ENCODE assay signal across 10 mouse cellular contexts in the genomic region with DNA sequence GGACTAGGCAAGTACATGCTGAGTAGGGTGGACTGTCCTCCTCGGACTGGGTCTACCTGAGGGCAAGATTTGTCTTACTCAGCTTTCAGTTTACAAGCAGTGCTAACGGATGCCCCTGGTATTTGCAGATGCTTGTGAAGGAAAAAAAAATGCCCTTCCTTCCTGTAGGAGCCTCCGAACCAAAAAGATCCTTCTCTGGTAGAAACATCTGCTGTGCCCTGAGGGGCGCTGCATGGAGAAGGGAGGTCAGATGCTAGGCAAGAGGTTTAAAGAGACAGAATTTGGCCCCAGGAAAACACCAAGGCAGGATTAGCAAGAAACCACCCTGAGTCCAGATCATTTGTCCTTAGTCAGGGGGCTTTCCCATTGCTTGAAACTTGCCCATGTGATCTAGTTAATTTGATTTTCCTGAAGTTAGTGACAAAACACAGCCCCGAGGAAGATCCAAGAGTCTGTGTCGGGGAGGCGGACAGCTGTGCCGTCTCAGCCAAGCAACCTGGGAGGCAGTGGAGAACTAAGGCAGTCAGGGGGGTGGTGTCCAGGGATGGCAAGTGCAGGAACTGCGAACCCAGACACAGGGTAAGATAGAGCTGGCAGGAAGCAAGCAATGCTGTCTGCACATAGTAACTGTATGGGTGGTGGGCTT. TPM values are rescaled to one million over a fixed set of nuclear protein-coding genes. Genes with fewer than 3 reads are reported as not detected.
DNase-seq lines count a peak whose midpoint lies in the region; ATAC-seq and TF ChIP-seq lines count a peak whose summit lies in the region.
"Had no signal": no experiment of that assay in that cellular context is flagged by ENCODE, and none has a peak within 500 bp of the region (broad histone marks: within the 10 kb centered on the region; RNA-seq: fewer than 3 reads in every experiment).

No protein-coding gene starts in this region.

- H3K4me3 ChIP-seq in heart, embryonic 12.5 days, result no peak overlapping the region
- no peak overlapping the region for H3K4me3 ChIP-seq in testis, adult 2 months (ENCODE audit: control insufficient read depth, low read depth, low read length)
- H3K4me3 ChIP-seq in intestine, postnatal 0 days (ENCODE audit: low read depth, low read length), result no peak overlapping the region
- H3K4me3 ChIP-seq in stomach, embryonic 15.5 days (replicated peaks), result no peak overlapping the region
- H3K4me3 ChIP-seq: limb, embryonic 12.5 days had no signal

- no peaks in the 10 kb centered on the region for H3K9me3 ChIP-seq in heart, embryonic 12.5 days (replicated peaks)
- no peaks in the 10 kb centered on the region for H3K9me3 ChIP-seq in intestine, postnatal 0 days (ENCODE audit: control insufficient read depth)
- no peaks in the 10 kb centered on the region for H3K9me3 ChIP-seq in stomach, embryonic 15.5 days
- H3K9me3 ChIP-seq: limb, embryonic 12.5 days had no signal

- H3K9ac ChIP-seq in heart, embryonic 12.5 days, result peak overlapping the region; percentile 13; the same call in 1 of the 2 replicates
- peak overlapping the region; percentile 17; the same call in 1 of the 2 replicates for H3K9ac ChIP-seq in intestine, postnatal 0 days (ENCODE audit: low read depth, low read length)
- H3K9ac ChIP-seq in stomach, embryonic 15.5 days, result no peak overlapping the region
- H3K9ac ChIP-seq: limb, embryonic 12.5 days had no signal

- no peak for TF ChIP-seq CTCF in testis, adult 2 months (IDR thresholded peaks at IDR 0.05; ENCODE audit: control insufficient read depth, insufficient read depth, insufficient replicate concordance, low read depth, low read length)
- TF ChIP-seq CTCF in intestine, postnatal 0 days (IDR thresholded peaks at IDR 0.05; ENCODE audit: low read depth), result no peak

- H3K27me3 ChIP-seq in heart, embryonic 12.5 days (replicated peaks), result no peaks in the 10 kb centered on the region
- no peaks in the 10 kb centered on the region for H3K27me3 ChIP-seq in testis, adult 2 months (ENCODE audit: control insufficient read depth, insufficient read depth, low read length)
- H3K27me3 ChIP-seq in intestine, postnatal 0 days (replicated peaks; ENCODE audit: control insufficient read depth, insufficient read depth, low read length), result no peaks in the 10 kb centered on the region
- no peaks in the 10 kb centered on the region for H3K27me3 ChIP-seq in stomach, embryonic 15.5 days (replicated peaks)
- H3K27me3 ChIP-seq: limb, embryonic 12.5 days had no signal

- no peak overlapping the region; the same call in 1 of the 2 replicates for H3K27ac ChIP-seq in heart, embryonic 12.5 days (ENCODE audit: poor library complexity, severe bottlenecking)
- H3K27ac ChIP-seq in testis, adult 2 months (ENCODE audit: control insufficient read depth, insufficient read depth, low read depth, low read length), result peak overlapping the region; percentile 61
- H3K27ac ChIP-seq in intestine, postnatal 0 days (ENCODE audit: low read depth, low read length), result no peak overlapping the region
- H3K27ac ChIP-seq in stomach, embryonic 15.5 days, result peak overlapping the region; percentile 61; the same call in 1 of the 2 replicates
- H3K27ac ChIP-seq: limb, embryonic 12.5 days had no signal

- no peak for ATAC-seq in heart, embryonic 12.5 days (ENCODE audit: insufficient number of reproducible peaks, low FRiP score)
- ATAC-seq in intestine, postnatal 0 days, result no peak
- ATAC-seq in stomach, embryonic 15.5 days (ENCODE audit: insufficient read depth, low FRiP score, low read depth), result no peak

- H3K36me3 ChIP-seq in heart, embryonic 12.5 days, result no peaks in the 10 kb centered on the region
- H3K36me3 ChIP-seq in testis, adult 2 months (ENCODE audit: control insufficient read depth, insufficient read depth, low read length), result no peaks in the 10 kb centered on the region
- no peaks in the 10 kb centered on the region for H3K36me3 ChIP-seq in intestine, postnatal 0 days (ENCODE audit: control insufficient read depth, insufficient read depth)
- no peaks in the 10 kb centered on the region for H3K36me3 ChIP-seq in stomach, embryonic 15.5 days
- H3K36me3 ChIP-seq: limb, embryonic 12.5 days had no signal

- TF ChIP-seq POLR2A in testis, adult 2 months (IDR thresholded peaks at IDR 0.05; ENCODE audit: control insufficient read depth, low read depth, low read length), result no peak

- peak overlapping the region; percentile 61 for H3K4me2 ChIP-seq in heart, embryonic 12.5 days
- peak overlapping the region; percentile 45; the same call in 1 of the 2 replicates for H3K4me2 ChIP-seq in intestine, postnatal 0 days (replicated peaks; ENCODE audit: low read depth)
- peak overlapping the region; percentile 17; the same call in 1 of the 2 replicates for H3K4me2 ChIP-seq in stomach, embryonic 15.5 days
- H3K4me2 ChIP-seq: limb, embryonic 12.5 days had no signal

- WGBS in heart, embryonic 12.5 days, result 41% methylated on average over 9 of the region's 9 CpGs
- 37% methylated on average over 9 of the region's 9 CpGs for WGBS in intestine, postnatal 0 days
- WGBS in stomach, embryonic 15.5 days, result 24% methylated on average over 9 of the region's 9 CpGs

- H3K4me1 ChIP-seq in heart, embryonic 12.5 days (replicated peaks), result peaks cover 56% of the 10 kb centered on the region
- H3K4me1 ChIP-seq in testis, adult 2 months (ENCODE audit: control insufficient read depth, insufficient read depth, low read length), result peaks cover 11% of the 10 kb centered on the region
- H3K4me1 ChIP-seq in intestine, postnatal 0 days (replicated peaks; ENCODE audit: control insufficient read depth, insufficient read depth, low read length), result peaks cover 21% of the 10 kb centered on the region
- peaks cover 66% of the 10 kb centered on the region for H3K4me1 ChIP-seq in stomach, embryonic 15.5 days

- no peak for DNase-seq in heart, adult 8-10 months (ENCODE audit: low spot score)
- DNase-seq in testis, postnatal 10 days (ENCODE audit: low spot score), result no peak
- DNase-seq in cerebellum, adult 9-10 months, result no peak
- DNase-seq in right cerebral cortex, postnatal 10 days (ENCODE audit: low spot score in 2 of 2), result no peak
- DNase-seq: right cerebral cortex, postnatal 14 days had no signal

RNA-seq across cellular contexts. Expression of gene Map3k1, which starts 19.2 kb away (rescaled TPM):
- polyA plus RNA-seq in heart, embryonic 12.5 days (2016; fragmentation: Nextera tagmentation; extraction: Ambion mirVana), result 16.7 and 18.7 TPM in 2 replicates
- total RNA-seq in heart, adult 8-10 months (2022), result 10 to 100 TPM; 20.9 to 29.5 (median 21.3) TPM
- 4.1 and 5.2 TPM in 2 replicates for polyA plus RNA-seq in testis, adult 2 months (2012; rRNA removed)
- polyA plus RNA-seq in intestine, postnatal 0 days (2015; fragmentation: Nextera tagmentation; extraction: Ambion mirVana), result 11.8 and 14.6 TPM in 2 replicates
- polyA plus RNA-seq in stomach, embryonic 15.5 days (2015; fragmentation: Nextera tagmentation; extraction: Ambion mirVana), result 21.3 and 23.4 TPM in 2 replicates

Comparison
In these comparisons a context has a peak if more than half of its experiments do, and no peak if none do; other contexts are left out.
1. H3K27ac ChIP-seq: peak in testis, adult 2 months (single experiment) and stomach, embryonic 15.5 days (single experiment); none in heart, embryonic 12.5 days (single experiment) and intestine, postnatal 0 days (single experiment).
2. Peak in every context shown above with its lines, with median percentiles within 50 percentile points of each other: H3K4me2 ChIP-seq.